11 mouse cellular contexts compared by ENCODE assay signal in genomic region chr11:77896480-77896819, GRCm38 (mm10). TPM values are rescaled to one million over a fixed set of nuclear protein-coding genes. Genes with fewer than 3 reads are reported as not detected.
A peak's percentile ranks its signal among the peaks of the same experiment; 100 is the strongest.
DNase-seq lines count a peak whose midpoint lies in the region; ATAC-seq and TF ChIP-seq lines count a peak whose summit lies in the region.
"Had no signal": no experiment of that assay in that cellular context is flagged by ENCODE, and none has a peak within 500 bp of the region (broad histone marks: within the 10 kb centered on the region; RNA-seq: fewer than 3 reads in every experiment).

No protein-coding gene starts in this region.

- intact Hi-C loops in left cerebral cortex, postnatal 4 days (cut with DNase I), result no loop called here

- H3K27ac ChIP-seq in heart, postnatal 0 days (ENCODE audit: low read depth), result no peak overlapping the region
- H3K27ac ChIP-seq in forebrain, embryonic 14.5 days (ENCODE audit: low read depth, low read length), result peak overlapping the region; percentile 96
- H3K27ac ChIP-seq in midbrain, embryonic 12.5 days (replicated peaks), result peak overlapping the region; percentile 89
- H3K27ac ChIP-seq in liver, embryonic 12.5 days, result no peak overlapping the region
- H3K27ac ChIP-seq: limb, embryonic 12.5 days had no signal

- TF ChIP-seq EP300 in heart, postnatal 0 days (IDR thresholded peaks at IDR 0.05; ENCODE audit: low read depth), result no peak

- no peak for ATAC-seq in heart, postnatal 0 days (ENCODE audit: insufficient read depth, low read depth)
- no peak for ATAC-seq in forebrain, embryonic 14.5 days
- ATAC-seq in midbrain, embryonic 12.5 days (ENCODE audit: low FRiP score, low read depth), result no peak
- ATAC-seq in liver, embryonic 12.5 days, result no peak

- 44% methylated on average over 6 of the region's 6 CpGs for WGBS in heart, postnatal 0 days
- 6% methylated on average over 6 of the region's 6 CpGs for WGBS in forebrain, embryonic 14.5 days
- 15% methylated on average over 6 of the region's 6 CpGs for WGBS in midbrain, embryonic 12.5 days
- WGBS in liver, embryonic 12.5 days (ENCODE audit: insufficient replicate concordance), result 49% methylated on average over 6 of the region's 6 CpGs

- H3K4me1 ChIP-seq in heart, postnatal 0 days (ENCODE audit: control insufficient read depth, insufficient read depth), result peaks cover 12% of the 10 kb centered on the region
- peaks cover 70% of the 10 kb centered on the region for H3K4me1 ChIP-seq in forebrain, embryonic 14.5 days (ENCODE audit: control insufficient read depth, insufficient read depth, low read length)
- H3K4me1 ChIP-seq in midbrain, embryonic 12.5 days, result peaks cover 76% of the 10 kb centered on the region
- H3K4me1 ChIP-seq in liver, embryonic 12.5 days, result peaks cover 27% of the 10 kb centered on the region

- H3K4me2 ChIP-seq in heart, postnatal 0 days (ENCODE audit: low read depth, low read length), result peak overlapping the region; percentile 54
- H3K4me2 ChIP-seq in forebrain, embryonic 14.5 days (ENCODE audit: low read length), result peak overlapping the region; percentile 49
- H3K4me2 ChIP-seq in midbrain, embryonic 12.5 days (replicated peaks), result peak overlapping the region; percentile 53
- H3K4me2 ChIP-seq in liver, embryonic 12.5 days, result no peak overlapping the region

- TF ChIP-seq POLR2A in brain, embryonic 14.5 days (IDR thresholded peaks at IDR 0.05; ENCODE audit: borderline replicate concordance, extremely low read depth, insufficient read depth, insufficient read length, poor library complexity, severe bottlenecking), result no peak

- no peak for TF ChIP-seq CTCF in heart, postnatal 0 days (IDR thresholded peaks at IDR 0.05; ENCODE audit: low read depth)
- no peak for TF ChIP-seq CTCF in brain, embryonic 14.5 days (IDR thresholded peaks at IDR 0.05; ENCODE audit: borderline replicate concordance, extremely low read depth, insufficient read depth, insufficient read length)

- peak overlapping the region; percentile 33 for H3K4me3 ChIP-seq in heart, postnatal 0 days (ENCODE audit: low read depth, low read length)
- peak overlapping the region; percentile 13; the same call in 1 of the 2 replicates for H3K4me3 ChIP-seq in forebrain, embryonic 14.5 days (ENCODE audit: low read depth, low read length)
- peak overlapping the region; percentile 20; the same call in 1 of the 2 replicates for H3K4me3 ChIP-seq in midbrain, embryonic 12.5 days
- no peak overlapping the region for H3K4me3 ChIP-seq in liver, embryonic 12.5 days

- H3K36me3 ChIP-seq in heart, postnatal 0 days (replicated peaks; ENCODE audit: control insufficient read depth, insufficient read depth, low read length), result no peaks in the 10 kb centered on the region
- no peaks in the 10 kb centered on the region for H3K36me3 ChIP-seq in forebrain, embryonic 14.5 days (ENCODE audit: control insufficient read depth, insufficient read depth, low read length)
- no peaks in the 10 kb centered on the region for H3K36me3 ChIP-seq in midbrain, embryonic 12.5 days
- no peaks in the 10 kb centered on the region for H3K36me3 ChIP-seq in liver, embryonic 12.5 days
- H3K36me3 ChIP-seq: limb, embryonic 12.5 days had no signal

- DNase-seq in heart, postnatal 0 days (ENCODE audit: low spot score), result no peak
- DNase-seq in heart, adult 9 months (ENCODE audit: low spot score in 2 of 2), result no peak
- DNase-seq in brain, embryonic 14.5 days (ENCODE audit: low read depth), result peak; percentile 79
- DNase-seq in forebrain, embryonic 14.5 days (ENCODE audit: low spot score), result peak; percentile 70
- DNase-seq in right cerebral cortex, postnatal 25 days, result no peak
- DNase-seq in left cerebral cortex, postnatal 4 days, result no peak
- DNase-seq: gastrocnemius, postnatal 36 days; kidney, postnatal 36 days had no signal

- H3K9ac ChIP-seq in heart, postnatal 0 days (replicated peaks; ENCODE audit: low read depth, low read length), result peak overlapping the region; percentile 43; the same call in 1 of the 2 replicates
- H3K9ac ChIP-seq in forebrain, embryonic 14.5 days (ENCODE audit: low read length), result peak overlapping the region; percentile 63
- no peak overlapping the region for H3K9ac ChIP-seq in midbrain, embryonic 12.5 days (replicated peaks)
- H3K9ac ChIP-seq in liver, embryonic 12.5 days, result no peak overlapping the region
- H3K9ac ChIP-seq: limb, embryonic 12.5 days had no signal

- H3K27me3 ChIP-seq in heart, postnatal 0 days (ENCODE audit: control insufficient read depth, insufficient read depth, low read length), result no peaks in the 10 kb centered on the region
- no peaks in the 10 kb centered on the region for H3K27me3 ChIP-seq in forebrain, embryonic 14.5 days (replicated peaks; ENCODE audit: control insufficient read depth, insufficient read depth, low read length)
- peaks cover 44% of the 10 kb centered on the region for H3K27me3 ChIP-seq in midbrain, embryonic 12.5 days
- H3K27me3 ChIP-seq in liver, embryonic 12.5 days (replicated peaks), result peaks cover 79% of the 10 kb centered on the region

- no peaks in the 10 kb centered on the region for H3K9me3 ChIP-seq in heart, postnatal 0 days (replicated peaks; ENCODE audit: control insufficient read depth, low read length)
- no peaks in the 10 kb centered on the region for H3K9me3 ChIP-seq in forebrain, embryonic 14.5 days (replicated peaks; ENCODE audit: control insufficient read depth, low read length)
- H3K9me3 ChIP-seq in midbrain, embryonic 12.5 days, result no peaks in the 10 kb centered on the region
- H3K9me3 ChIP-seq in liver, embryonic 12.5 days (replicated peaks), result no peaks in the 10 kb centered on the region

RNA-seq across cellular contexts. Expression of gene Pipox, which starts 2.6 kb away (rescaled TPM):
- 2.4 and 3.7 TPM in 2 replicates for total RNA-seq in heart, postnatal 0 days (2014; rRNA removed; ENCODE audit: low replicate concordance)
- 2.6 and 3.1 TPM in 2 replicates for polyA plus RNA-seq in heart, postnatal 0 days (2015; fragmentation: Nextera tagmentation; extraction: Ambion mirVana)
- polyA plus RNA-seq in brain, embryonic 14.5 days (2012; rRNA removed), result 10.0 and 19.2 TPM in 2 replicates
- polyA plus RNA-seq in forebrain, embryonic 14.5 days (2014; fragmentation: Nextera tagmentation; extraction: Ambion mirVana), result 10.1 and 11.4 TPM in 2 replicates
- 12.0 and 14.4 TPM in 2 replicates for polyA plus RNA-seq in midbrain, embryonic 12.5 days (2016; fragmentation: Nextera tagmentation; extraction: Ambion mirVana)
- 1 to 10 TPM; 1.5 to 3.7 TPM for total RNA-seq in left cerebral cortex, postnatal 4 days (2021)
- polyA plus RNA-seq in liver, embryonic 12.5 days (2016; fragmentation: Nextera tagmentation; extraction: Ambion mirVana), result 6.7 and 7.2 TPM in 2 replicates
- total RNA-seq: gastrocnemius, postnatal 36 days had no signal

RNA-seq across cellular contexts. Expression of gene Sez6, which starts 34.1 kb away (rescaled TPM):
- 0.77 TPM in 1 of 2 replicates, not detected in the other for total RNA-seq in heart, postnatal 0 days (2014; rRNA removed; ENCODE audit: low replicate concordance)
- 0.08 TPM in 1 of 2 replicates, not detected in the other for polyA plus RNA-seq in heart, postnatal 0 days (2015; fragmentation: Nextera tagmentation; extraction: Ambion mirVana)
- polyA plus RNA-seq in brain, embryonic 14.5 days (2012; rRNA removed), result 173 and 174 TPM in 2 replicates
- polyA plus RNA-seq in forebrain, embryonic 14.5 days (2014; fragmentation: Nextera tagmentation; extraction: Ambion mirVana), result 140 and 175 TPM in 2 replicates
- polyA plus RNA-seq in midbrain, embryonic 12.5 days (2016; fragmentation: Nextera tagmentation; extraction: Ambion mirVana), result 39.5 and 40.3 TPM in 2 replicates
- 100 to 1,000 TPM; 246 to 287 TPM for total RNA-seq in left cerebral cortex, postnatal 4 days (2021)
- polyA plus RNA-seq in liver, embryonic 12.5 days (2016; fragmentation: Nextera tagmentation; extraction: Ambion mirVana), result 0.05 TPM in 1 of 2 replicates, not detected in the other
- polyA plus RNA-seq: limb, embryonic 12.5 days had no signal

Comparison
In these comparisons a context has a peak if more than half of its experiments do, and no peak if none do; other contexts are left out.
1. DNase-seq: peak in brain, embryonic 14.5 days (single experiment) and forebrain, embryonic 14.5 days (single experiment); none in heart, postnatal 0 days (single experiment), heart, adult 9 months (0 of 2), right cerebral cortex, postnatal 25 days (single experiment) and left cerebral cortex, postnatal 4 days (single experiment).
2. H3K27ac ChIP-seq: peak in forebrain, embryonic 14.5 days (single experiment) and midbrain, embryonic 12.5 days (single experiment); none in heart, postnatal 0 days (single experiment) and liver, embryonic 12.5 days (single experiment).
3. H3K9ac ChIP-seq: peak in heart, postnatal 0 days (single experiment) and forebrain, embryonic 14.5 days (single experiment); none in midbrain, embryonic 12.5 days (single experiment) and liver, embryonic 12.5 days (single experiment).
4. RNA of gene Sez6, which starts 34.1 kb away (polyA plus RNA-seq): 173 to 174 TPM in brain, embryonic 14.5 days, 140 to 175 TPM in forebrain, embryonic 14.5 days and 39.5 to 40.3 TPM in midbrain, embryonic 12.5 days; 0.05 TPM in liver, embryonic 12.5 days and 0.08 TPM in heart, postnatal 0 days; every median in the first group is over 10 times any median in the second.